Mouse (Mus musculus) small intestine, adult 2 months (tissue): ENCODE measurements at regions not wholly inside any gene's neighbourhood (a gene's known extent, or its start where the extent isn't known, plus 50 kb on each side); places are given as distances from the start of the nearest gene placed in this dataset.

Source experiments
- CTCF ChIP-seq: fragments of 200-500 bp; IDR thresholded peaks from 2 replicates; pipeline ENCODE4 v1.5.1; 2012; ENCODE audit warnings: low read depth, mild to moderate bottlenecking, control low read depth, inconsistent platforms, low read length, moderate library complexity, mixed read lengths; ENCODE audit not compliant: insufficient replicate concordance, insufficient read length; ENCODE audit errors: extremely low read depth
- POLR2A ChIP-seq: fragments of 200-500 bp; IDR thresholded peaks from 2 replicates; pipeline ENCODE4 v1.6.1; 2012; ENCODE audit warnings: low read depth, mild to moderate bottlenecking, control low read depth, inconsistent platforms, low read length, moderate library complexity

DNA sequence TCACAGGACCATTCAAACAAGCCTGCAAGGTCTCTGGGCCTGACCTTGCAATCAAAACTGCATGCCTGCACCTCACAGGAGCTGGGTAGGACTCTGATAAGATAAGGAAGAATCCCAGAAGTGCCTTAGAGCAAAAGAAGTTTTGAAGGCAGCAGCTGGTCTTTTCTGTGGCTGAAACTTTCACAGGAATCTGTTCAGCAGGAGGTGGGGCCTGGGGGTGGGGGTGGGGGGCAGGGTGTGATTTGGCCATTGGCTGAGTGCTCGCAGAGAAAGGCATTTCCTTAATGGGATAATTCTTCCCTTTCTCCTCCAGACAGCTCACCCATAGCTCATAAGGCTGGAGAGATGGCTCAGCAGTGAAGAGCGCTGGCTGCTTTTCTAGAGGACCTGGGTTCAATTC, 195.8 kb downstream of the Opa1 start:
- TF ChIP-seq POLR2A (no peak), CTCF (no peak)
